Mouse (Mus musculus): ENCODE results near the gene Ank.

DNA sequence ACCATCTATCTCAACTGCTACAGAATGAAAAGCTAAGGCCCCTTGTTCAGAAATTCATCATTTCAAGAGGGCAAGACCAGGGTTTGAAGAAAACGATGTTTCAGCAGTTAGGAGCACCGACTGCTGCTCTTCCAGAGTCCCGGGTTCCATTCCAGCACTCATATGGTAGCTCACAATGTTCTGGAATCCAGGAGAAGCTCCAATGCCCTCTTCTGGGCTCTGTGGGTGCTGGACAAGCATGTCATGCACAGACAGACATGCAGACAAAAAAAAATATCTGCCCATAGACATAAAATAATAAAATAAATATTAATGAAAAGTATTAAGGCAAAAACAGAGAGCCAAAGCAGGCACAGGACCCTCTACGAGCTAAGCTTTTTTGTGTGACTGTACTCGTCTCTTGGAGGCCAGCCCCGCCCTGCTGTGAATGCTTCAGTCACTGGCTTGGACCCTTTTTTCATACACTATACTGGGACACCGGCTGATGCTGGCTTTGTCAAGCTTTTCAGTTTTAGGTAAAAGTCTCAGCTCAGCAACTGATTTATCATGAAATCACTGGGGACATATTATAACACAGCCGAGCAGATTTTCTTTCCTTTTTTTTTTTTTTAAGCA is 979 bp upstream of the Ank start:
- no peak for TF ChIP-seq HCFC1 (IDR thresholded peaks at IDR 0.05; ENCODE audit: borderline replicate concordance, insufficient read depth, low read length)
- TF ChIP-seq CHD2 (IDR thresholded peaks at IDR 0.05; ENCODE audit: low read depth, low read length) = no peak
- no peak for TF ChIP-seq ZNF384 (IDR thresholded peaks at IDR 0.05; ENCODE audit: low read depth, low read length)
- TF ChIP-seq ZC3H11A (IDR thresholded peaks at IDR 0.05; ENCODE audit: borderline replicate concordance, low read depth, low read length) = no peak

All from ES-E14 (cell line).